Mouse (Mus musculus): ENCODE measurements around the gene Slc44a3.

GRCm38 (mm10) chr3:121451404-121451803 is 80.8 kb downstream of the Slc44a3 start:
- no peak for TF ChIP-seq CTCF (IDR thresholded peaks at IDR 0.05; ENCODE audit: borderline replicate concordance, extremely low read depth, insufficient read depth, insufficient read length)
- TF ChIP-seq POLR2A (IDR thresholded peaks at IDR 0.05; ENCODE audit: borderline replicate concordance, extremely low read depth, insufficient read depth, insufficient read length, poor library complexity, severe bottlenecking) = no peak
